Mouse (Mus musculus) heart, postnatal 0 days (tissue): ENCODE results near the gene Zcwpw1.

Experiments used
- CTCF ChIP-seq: IDR thresholded peaks from 2 replicates; pipeline ENCODE4 v1.5.1; 2016; ENCODE audit warnings: antibody characterized with exemption, control low read depth, low read depth
- EP300 ChIP-seq: IDR thresholded peaks from 2 replicates; pipeline ENCODE4 v1.6.1; 2016; ENCODE audit warnings: antibody characterized with exemption, low read depth

DNA sequence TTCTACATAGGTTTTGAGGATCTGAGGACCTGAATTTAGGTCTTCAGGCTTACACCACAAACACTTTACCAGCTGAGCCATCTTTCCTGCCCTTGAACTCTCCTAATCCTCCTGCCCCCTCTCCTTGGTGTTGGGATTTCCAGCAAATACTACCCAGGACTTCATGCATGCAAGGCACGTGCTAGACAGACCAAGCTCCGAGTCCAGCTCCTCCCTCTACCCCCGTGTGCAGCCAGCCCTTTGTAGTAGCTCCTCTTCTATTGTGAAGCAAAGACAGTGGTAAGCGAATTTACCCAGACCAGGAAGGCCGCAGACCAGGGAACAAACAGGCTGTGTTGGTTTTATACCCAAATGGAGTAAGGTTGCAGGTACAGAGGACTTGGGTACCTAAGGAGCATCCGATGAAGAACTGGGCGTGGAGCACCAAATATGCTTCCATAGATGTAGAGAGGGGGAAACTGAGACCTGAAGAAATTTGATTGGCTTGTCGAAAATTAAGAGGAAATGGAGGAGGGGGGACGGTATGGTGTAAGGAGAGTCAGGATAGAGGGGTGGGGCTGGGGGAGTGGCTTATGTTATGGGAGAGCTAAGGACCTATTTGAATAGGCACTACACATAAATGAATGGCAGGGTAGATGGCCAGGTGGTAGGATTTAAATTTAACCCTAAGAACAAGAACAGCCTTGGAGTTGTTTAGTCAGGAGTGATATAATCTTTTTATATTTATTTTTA, 22.8 kb upstream of the Zcwpw1 start:
- no peak for TF ChIP-seq CTCF
- no peak for TF ChIP-seq EP300
